Mouse (Mus musculus): ENCODE measurements around the gene Gdf5. TPM values are rescaled to one million over a fixed set of nuclear protein-coding genes. Genes with fewer than 3 reads are reported as not detected.

The Gdf5 gene
- polyA plus RNA-seq, 1 experiment, result not detected

DNA sequence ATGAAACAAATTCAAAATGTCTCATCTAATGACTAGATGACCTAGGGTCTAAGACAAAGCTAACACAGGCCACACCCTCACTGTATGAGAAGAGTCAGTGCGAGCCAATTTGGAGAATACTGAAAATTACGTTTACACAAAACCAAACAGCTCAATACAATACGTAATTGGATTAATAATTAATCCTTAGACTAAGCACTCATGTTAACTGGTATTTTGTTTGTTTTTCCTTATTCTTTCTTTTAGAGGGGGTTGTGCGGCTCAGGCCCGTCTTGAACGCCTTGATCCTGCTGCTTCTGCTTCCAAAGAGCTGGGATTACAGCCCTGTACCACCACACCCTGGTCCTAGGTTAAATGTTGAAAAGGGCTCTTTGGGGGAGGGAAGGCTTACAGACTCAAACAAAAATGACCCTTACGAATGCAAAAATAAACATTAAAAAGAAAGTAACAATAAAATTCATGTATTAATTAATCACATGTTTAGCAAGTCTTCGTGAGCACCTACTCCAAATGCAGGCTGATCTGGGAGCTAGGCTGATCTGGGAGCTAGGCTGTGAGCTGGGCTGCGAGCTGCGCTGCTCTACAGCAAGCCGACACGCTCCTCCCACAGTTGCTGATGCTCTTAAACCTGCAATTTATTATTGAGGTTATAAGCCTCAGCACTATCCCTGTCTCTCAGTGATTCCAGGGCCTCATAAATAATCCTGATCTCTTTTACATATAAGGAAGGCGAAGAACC lies 50.7 kb downstream of the Gdf5 start:
- H3ac ChIP-seq (ENCODE audit: control insufficient read depth, insufficient read length, low read depth), result no peak overlapping the region
- peaks cover 45% of the 10 kb centered on the region for H3K36me3 ChIP-seq (ENCODE audit: control insufficient read depth, insufficient read depth)
- TF ChIP-seq MAX (IDR thresholded peaks at IDR 0.05) (no peak), FOSL1 (IDR thresholded peaks at IDR 0.05; ENCODE audit: insufficient read depth, low read length, poor library complexity, severe bottlenecking) (no peak), CEBPB (IDR thresholded peaks at IDR 0.05; ENCODE audit: low read depth) (no peak), CTCF (IDR thresholded peaks at IDR 0.05; ENCODE audit: control insufficient read depth, insufficient read depth, insufficient read length) (no peak), MYOD1 (IDR thresholded peaks at IDR 0.05; ENCODE audit: control insufficient read depth, insufficient read length, low read depth) (no peak), MYOG (IDR thresholded peaks at IDR 0.05; ENCODE audit: control insufficient read depth, extremely low read depth, insufficient read length) (no peak), USF1 (IDR thresholded peaks at IDR 0.05; ENCODE audit: low read depth) (no peak)
- H3K79me2 ChIP-seq (ENCODE audit: control insufficient read depth, insufficient read depth), result no peaks in the 10 kb centered on the region
- no peak overlapping the region for H3K4me3 ChIP-seq (ENCODE audit: insufficient read depth, poor library complexity, severe bottlenecking)
- H3K79me3 ChIP-seq (ENCODE audit: low read depth), result no peaks in the 10 kb centered on the region
- H3K27me3 ChIP-seq (ENCODE audit: control insufficient read depth, insufficient read depth, insufficient read length), result no peaks in the 10 kb centered on the region

Other genes with a start within 250 kb of the Gdf5 start
- gene Edem2, start 215.9 kb downstream of the Gdf5 start, polyA plus RNA-seq (2012; fragmentation: generic; extraction: Trizol), result 19.0 TPM
- gene Gm17581, start 209.5 kb downstream of the Gdf5 start, polyA plus RNA-seq (2012; fragmentation: generic; extraction: Trizol), result not detected
- gene Procr, start 194.2 kb downstream of the Gdf5 start, polyA plus RNA-seq (2012; fragmentation: generic; extraction: Trizol), result 4.4 TPM
- gene Mmp24, start 170.0 kb downstream of the Gdf5 start, polyA plus RNA-seq (2012; fragmentation: generic; extraction: Trizol), result 0.04 TPM
- 32.9 TPM for gene BC029722, start 125.9 kb downstream of the Gdf5 start, polyA plus RNA-seq (2012; fragmentation: generic; extraction: Trizol)
- gene Eif6, start 118.4 kb downstream of the Gdf5 start, polyA plus RNA-seq (2012; fragmentation: generic; extraction: Trizol), result 340 TPM
- 0.02 TPM for gene Fam83c, start 110.5 kb downstream of the Gdf5 start, polyA plus RNA-seq (2012; fragmentation: generic; extraction: Trizol)
- 47.6 TPM for gene Uqcc1, start 15.1 kb downstream of the Gdf5 start, polyA plus RNA-seq (2012; fragmentation: generic; extraction: Trizol)
- gene Gm15557, start 4.6 kb downstream of the Gdf5 start, polyA plus RNA-seq (2012; fragmentation: generic; extraction: Trizol), result not detected
- gene Cep250, start 11.1 kb upstream of the Gdf5 start, polyA plus RNA-seq (2012; fragmentation: generic; extraction: Trizol), result 24.1 TPM
- gene 6430550D23Rik, start 62.6 kb upstream of the Gdf5 start, polyA plus RNA-seq (2012; fragmentation: generic; extraction: Trizol), result 0.09 TPM
- gene Ergic3, start 62.7 kb upstream of the Gdf5 start, polyA plus RNA-seq (2012; fragmentation: generic; extraction: Trizol), result 230 TPM
- not detected for gene Fer1l4, start 107.6 kb upstream of the Gdf5 start, polyA plus RNA-seq (2012; fragmentation: generic; extraction: Trizol)
- 2.3 TPM for gene Spag4, start 119.8 kb upstream of the Gdf5 start, polyA plus RNA-seq (2012; fragmentation: generic; extraction: Trizol)
- gene Cpne1, start 166.6 kb upstream of the Gdf5 start, polyA plus RNA-seq (2012; fragmentation: generic; extraction: Trizol), result 54.6 TPM
- 6.4 TPM for gene Rbm12, start 166.6 kb upstream of the Gdf5 start, polyA plus RNA-seq (2012; fragmentation: generic; extraction: Trizol)
- 15.3 TPM for gene Gm28036, start 181.7 kb upstream of the Gdf5 start, polyA plus RNA-seq (2012; fragmentation: generic; extraction: Trizol)
- gene Romo1, start 198.7 kb upstream of the Gdf5 start, polyA plus RNA-seq (2012; fragmentation: generic; extraction: Trizol), result 287 TPM
- 33.7 TPM for gene Nfs1, start 198.8 kb upstream of the Gdf5 start, polyA plus RNA-seq (2012; fragmentation: generic; extraction: Trizol)
- gene Rbm39, start 234.9 kb upstream of the Gdf5 start, polyA plus RNA-seq (2012; fragmentation: generic; extraction: Trizol), result 51.3 TPM

All from C2C12 (cell line).